Mouse (Mus musculus): ENCODE results near the gene Castor1.

GRCm38 (mm10) chr11:4203705-4204074 is 14.3 kb upstream of the Castor1 start:
- TF ChIP-seq CTCF (IDR thresholded peaks at IDR 0.05; ENCODE audit: extremely low read depth, insufficient read depth, low read length) (no peak), POLR2A (IDR thresholded peaks at IDR 0.05; ENCODE audit: extremely low read depth, insufficient read depth, low read length) (no peak)
